ENCODE assay signal across 25 mouse cellular contexts in genomic region chr15:102562491-102562890, GRCm38 (mm10). TPM values are rescaled to one million over a fixed set of nuclear protein-coding genes. Genes with fewer than 3 reads are reported as not detected.
DNase-seq lines count a peak whose midpoint lies in the region; ATAC-seq and TF ChIP-seq lines count a peak whose summit lies in the region.
"Had no signal": no experiment of that assay in that cellular context is flagged by ENCODE, and none has a peak within 500 bp of the region (broad histone marks: within the 10 kb centered on the region; RNA-seq: fewer than 3 reads in every experiment).

No protein-coding gene starts in this region.

- peaks cover 2% of the 10 kb centered on the region; the same call in 1 of the 2 replicates for H3K4me1 ChIP-seq in cerebellum, adult 2 months (ENCODE audit: control insufficient read depth, insufficient read depth, low read length)
- H3K4me1 ChIP-seq in hindbrain, embryonic 13.5 days (replicated peaks), result no peaks in the 10 kb centered on the region
- H3K4me1 ChIP-seq in hindbrain, postnatal 0 days (ENCODE audit: insufficient read depth, low read length), result no peaks in the 10 kb centered on the region
- peaks cover 21% of the 10 kb centered on the region for H3K4me1 ChIP-seq in liver, adult 2 months (ENCODE audit: control insufficient read depth, insufficient read depth, low read length)
- H3K4me1 ChIP-seq in liver, postnatal 0 days (ENCODE audit: insufficient read depth), result no peaks in the 10 kb centered on the region
- H3K4me1 ChIP-seq in neural tube, embryonic 14.5 days (ENCODE audit: control insufficient read depth, insufficient read depth, low read length), result no peaks in the 10 kb centered on the region
- H3K4me1 ChIP-seq: embryonic facial prominence, embryonic 12.5 days had no signal

- H3K27me3 ChIP-seq in cerebellum, adult 2 months (ENCODE audit: control insufficient read depth, insufficient read depth, low read length), result no peaks in the 10 kb centered on the region
- no peaks in the 10 kb centered on the region for H3K27me3 ChIP-seq in hindbrain, embryonic 13.5 days
- H3K27me3 ChIP-seq in hindbrain, postnatal 0 days (ENCODE audit: insufficient read depth, low read length), result no peaks in the 10 kb centered on the region
- H3K27me3 ChIP-seq in liver, adult 2 months (ENCODE audit: control insufficient read depth, insufficient read depth, low read length), result no peaks in the 10 kb centered on the region
- no peaks in the 10 kb centered on the region for H3K27me3 ChIP-seq in liver, postnatal 0 days (ENCODE audit: insufficient read depth, low read length)
- no peaks in the 10 kb centered on the region for H3K27me3 ChIP-seq in neural tube, embryonic 14.5 days (ENCODE audit: control insufficient read depth, insufficient read depth, low read length)
- H3K27me3 ChIP-seq: embryonic facial prominence, embryonic 12.5 days; heart, embryonic 15.5 days had no signal

- H3K79me2 ChIP-seq in liver, adult 2 months (ENCODE audit: control insufficient read depth, insufficient read depth, low read length), result peaks cover 3% of the 10 kb centered on the region; the same call in 1 of the 2 replicates

- H3K4me3 ChIP-seq in cerebellum, adult 2 months (replicated peaks; ENCODE audit: insufficient read depth, low read depth, low read length), result no peak overlapping the region
- no peak overlapping the region for H3K4me3 ChIP-seq in hindbrain, embryonic 13.5 days
- H3K4me3 ChIP-seq in hindbrain, postnatal 0 days (ENCODE audit: low read length), result no peak overlapping the region
- H3K4me3 ChIP-seq in liver, adult 2 months (ENCODE audit: insufficient read depth, low read depth, low read length), result no peak overlapping the region; the same call in 1 of the 2 replicates
- no peak overlapping the region for H3K4me3 ChIP-seq in liver, postnatal 0 days (ENCODE audit: low read depth, low read length)
- no peak overlapping the region for H3K4me3 ChIP-seq in neural tube, embryonic 14.5 days (ENCODE audit: low read depth, low read length)
- H3K4me3 ChIP-seq: embryonic facial prominence, embryonic 12.5 days; heart, adult 2 months; heart, embryonic 15.5 days had no signal

- peaks cover 15% of the 10 kb centered on the region for H3K36me3 ChIP-seq in hindbrain, embryonic 13.5 days
- H3K36me3 ChIP-seq in hindbrain, postnatal 0 days (ENCODE audit: insufficient read depth, low read length), result no peaks in the 10 kb centered on the region
- peaks cover 7% of the 10 kb centered on the region; the same call in 1 of the 2 replicates for H3K36me3 ChIP-seq in liver, adult 2 months (ENCODE audit: control insufficient read depth, insufficient read depth, low read length)
- peaks cover 4% of the 10 kb centered on the region for H3K36me3 ChIP-seq in liver, postnatal 0 days (replicated peaks; ENCODE audit: insufficient read depth, low read length)
- H3K36me3 ChIP-seq in neural tube, embryonic 14.5 days (ENCODE audit: control insufficient read depth, insufficient read depth, low read length), result no peaks in the 10 kb centered on the region

- peak overlapping the region; percentile 21; the same call in 1 of the 2 replicates for H3K27ac ChIP-seq in cerebellum, adult 2 months (ENCODE audit: insufficient read depth, low read length)
- H3K27ac ChIP-seq in hindbrain, embryonic 13.5 days, result 0 out of 2 replicates have a peak overlapping the region, but pooled peaks have one; percentile 8
- H3K27ac ChIP-seq in hindbrain, postnatal 0 days, result no peak overlapping the region; the same call in 1 of the 2 replicates
- H3K27ac ChIP-seq in liver, adult 2 months (replicated peaks; ENCODE audit: insufficient read depth, low read depth, low read length), result peak overlapping the region; percentile 35; the same call in 1 of the 2 replicates
- no peak overlapping the region for H3K27ac ChIP-seq in liver, postnatal 0 days (ENCODE audit: low read depth)
- peak overlapping the region; percentile 28; the same call in 1 of the 2 replicates for H3K27ac ChIP-seq in neural tube, embryonic 14.5 days (ENCODE audit: low read depth, low read length)
- H3K27ac ChIP-seq: embryonic facial prominence, embryonic 12.5 days; heart, adult 2 months; heart, embryonic 15.5 days had no signal

- ATAC-seq in hindbrain, embryonic 13.5 days (ENCODE audit: low FRiP score), result no peak
- ATAC-seq in hindbrain, postnatal 0 days, result no peak
- ATAC-seq in liver, postnatal 0 days, result no peak
- no peak for ATAC-seq in neural tube, embryonic 14.5 days (ENCODE audit: low read depth)
- ATAC-seq: CD4-positive, CD25-positive, alpha-beta regulatory T cell, adult 4 months; forebrain, postnatal 0 days had no signal

- TF ChIP-seq CTCF in cerebellum, adult 2 months (IDR thresholded peaks at IDR 0.05; ENCODE audit: borderline replicate concordance, insufficient read depth, low read depth, low read length), result no peak
- no peak for TF ChIP-seq CTCF in hindbrain, postnatal 0 days (IDR thresholded peaks at IDR 0.05; ENCODE audit: low read depth)
- TF ChIP-seq CTCF in liver, adult 2 months (IDR thresholded peaks at IDR 0.05; ENCODE audit: low read depth, low read length), result no peak
- no peak for TF ChIP-seq CTCF in liver, postnatal 0 days (IDR thresholded peaks at IDR 0.05; ENCODE audit: low read depth)

- 79% methylated on average over 1 of the region's 1 CpGs for WGBS in cerebellum, adult 2 months
- 86% methylated on average over 1 of the region's 1 CpGs for WGBS in hindbrain, embryonic 13.5 days
- WGBS in hindbrain, postnatal 0 days, result 85% methylated on average over 1 of the region's 1 CpGs
- 20% methylated on average over 1 of the region's 1 CpGs for WGBS in liver, adult 2 months
- WGBS in liver, postnatal 0 days (ENCODE audit: insufficient replicate concordance), result 84% methylated on average over 1 of the region's 1 CpGs
- 65% methylated on average over 1 of the region's 1 CpGs for WGBS in neural tube, embryonic 14.5 days

- no peak for TF ChIP-seq EP300 in liver, postnatal 0 days (IDR thresholded peaks at IDR 0.05; ENCODE audit: low read depth)

- H3K9ac ChIP-seq in hindbrain, embryonic 13.5 days, result no peak overlapping the region
- no peak overlapping the region for H3K9ac ChIP-seq in hindbrain, postnatal 0 days (replicated peaks; ENCODE audit: low read length)
- no peak overlapping the region for H3K9ac ChIP-seq in liver, adult 2 months (ENCODE audit: low read depth, low read length)
- H3K9ac ChIP-seq in liver, postnatal 0 days (replicated peaks), result no peak overlapping the region
- no peak overlapping the region for H3K9ac ChIP-seq in neural tube, embryonic 14.5 days (replicated peaks; ENCODE audit: low read depth, low read length)
- H3K9ac ChIP-seq: embryonic facial prominence, embryonic 12.5 days; forebrain, postnatal 0 days; heart, embryonic 15.5 days had no signal

- no peaks in the 10 kb centered on the region for H3K9me3 ChIP-seq in hindbrain, embryonic 13.5 days
- H3K9me3 ChIP-seq in hindbrain, postnatal 0 days (ENCODE audit: low read length), result no peaks in the 10 kb centered on the region
- H3K9me3 ChIP-seq in liver, postnatal 0 days (ENCODE audit: low read length), result no peaks in the 10 kb centered on the region
- no peaks in the 10 kb centered on the region for H3K9me3 ChIP-seq in neural tube, embryonic 14.5 days (ENCODE audit: control insufficient read depth, low read length)
- H3K9me3 ChIP-seq: embryonic facial prominence, embryonic 12.5 days; G1E; heart, embryonic 15.5 days had no signal

- no peak for TF ChIP-seq POLR2A in cerebellum, adult 2 months (IDR thresholded peaks at IDR 0.05; ENCODE audit: borderline replicate concordance, insufficient read depth, low read length)
- no peak for TF ChIP-seq POLR2A in liver, adult 2 months (IDR thresholded peaks at IDR 0.05; ENCODE audit: extremely low read depth, insufficient read depth, low read length)

- no peak for DNase-seq in cerebellum, adult 2 months
- DNase-seq in cerebellum, postnatal 10 days, result no peak
- DNase-seq in hindbrain, postnatal 0 days (ENCODE audit: low spot score), result no peak
- peak; percentile 83 for DNase-seq in liver, adult 2 months (ENCODE audit: extremely low read depth, low read depth, low spot score)
- no peak for DNase-seq in liver, postnatal 0 days
- DNase-seq: adrenal gland, adult 8-10 months; adrenal gland, postnatal 36 days; B cell, adult 2 months; cerebellum, adult 8-10 months; cerebellum, postnatal 25 days; forebrain, postnatal 0 days; gastrocnemius, postnatal 14 days; heart, adult 2 months; heart, postnatal 14 days had no signal

- H3K4me2 ChIP-seq in hindbrain, embryonic 13.5 days, result no peak overlapping the region
- no peak overlapping the region for H3K4me2 ChIP-seq in hindbrain, postnatal 0 days (ENCODE audit: low read depth, low read length)
- H3K4me2 ChIP-seq in liver, postnatal 0 days (ENCODE audit: low read depth, low read length), result no peak overlapping the region
- no peak overlapping the region for H3K4me2 ChIP-seq in neural tube, embryonic 14.5 days (ENCODE audit: low read depth, low read length)
- H3K4me2 ChIP-seq: embryonic facial prominence, embryonic 12.5 days; heart, embryonic 11.5 days; heart, embryonic 15.5 days had no signal

RNA-seq across cellular contexts. Expression of gene Npff, which starts 37.7 kb away (rescaled TPM):
- polyA plus RNA-seq in cerebellum, adult 2 months (2012; rRNA removed), result 8.5 and 10.4 TPM in 2 replicates
- 6.1 and 7.1 TPM in 2 replicates for polyA plus RNA-seq in hindbrain, embryonic 13.5 days (2015; fragmentation: Nextera tagmentation; extraction: Ambion mirVana)
- total RNA-seq in hindbrain, postnatal 0 days (2014; rRNA removed), result 4.6 and 13.9 TPM in 2 replicates
- 3.1 and 5.4 TPM in 2 replicates for polyA plus RNA-seq in hindbrain, postnatal 0 days (2015; fragmentation: Nextera tagmentation; extraction: Ambion mirVana)
- 0.27 and 0.65 TPM in 2 replicates for total RNA-seq in liver, adult 2 months (2014; rRNA removed)
- polyA plus RNA-seq in liver, adult 2 months (2012; rRNA removed), result 1.4 and 3.5 TPM in 2 replicates
- polyA plus RNA-seq in liver, postnatal 0 days (2015; fragmentation: Nextera tagmentation; extraction: Ambion mirVana), result 0.42 and 0.60 TPM in 2 replicates
- polyA plus RNA-seq in neural tube, embryonic 14.5 days (2014; fragmentation: Nextera tagmentation; extraction: Ambion mirVana), result 16.0 and 23.9 TPM in 2 replicates

RNA-seq across cellular contexts. Expression of gene Tarbp2, which starts 44.5 kb away (rescaled TPM):
- 121 and 131 TPM in 2 replicates for polyA plus RNA-seq in cerebellum, adult 2 months (2012; rRNA removed)
- 94.5 and 94.6 TPM in 2 replicates for polyA plus RNA-seq in hindbrain, embryonic 13.5 days (2015; fragmentation: Nextera tagmentation; extraction: Ambion mirVana)
- 69.9 and 91.1 TPM in 2 replicates for total RNA-seq in hindbrain, postnatal 0 days (2014; rRNA removed)
- 97.2 and 99.5 TPM in 2 replicates for polyA plus RNA-seq in hindbrain, postnatal 0 days (2015; fragmentation: Nextera tagmentation; extraction: Ambion mirVana)
- total RNA-seq in liver, adult 2 months (2014; rRNA removed), result 15.2 and 16.0 TPM in 2 replicates
- 34.1 and 40.6 TPM in 2 replicates for polyA plus RNA-seq in liver, adult 2 months (2012; rRNA removed)
- polyA plus RNA-seq in liver, postnatal 0 days (2015; fragmentation: Nextera tagmentation; extraction: Ambion mirVana), result 26.8 and 27.8 TPM in 2 replicates
- 86.4 and 87.7 TPM in 2 replicates for polyA plus RNA-seq in neural tube, embryonic 14.5 days (2014; fragmentation: Nextera tagmentation; extraction: Ambion mirVana)

RNA-seq across cellular contexts. Expression of gene Map3k12, which starts 45.6 kb away (rescaled TPM):
- 130 and 149 TPM in 2 replicates for polyA plus RNA-seq in cerebellum, adult 2 months (2012; rRNA removed)
- polyA plus RNA-seq in hindbrain, embryonic 13.5 days (2015; fragmentation: Nextera tagmentation; extraction: Ambion mirVana), result 48.9 and 49.6 TPM in 2 replicates
- 68.2 and 86.1 TPM in 2 replicates for total RNA-seq in hindbrain, postnatal 0 days (2014; rRNA removed)
- 41.2 and 42.0 TPM in 2 replicates for polyA plus RNA-seq in hindbrain, postnatal 0 days (2015; fragmentation: Nextera tagmentation; extraction: Ambion mirVana)
- total RNA-seq in liver, adult 2 months (2014; rRNA removed), result 0.34 and 0.46 TPM in 2 replicates
- 0.22 and 0.43 TPM in 2 replicates for polyA plus RNA-seq in liver, adult 2 months (2012; rRNA removed)
- polyA plus RNA-seq in liver, postnatal 0 days (2015; fragmentation: Nextera tagmentation; extraction: Ambion mirVana), result 0.53 and 0.85 TPM in 2 replicates
- 44.8 and 48.8 TPM in 2 replicates for polyA plus RNA-seq in neural tube, embryonic 14.5 days (2014; fragmentation: Nextera tagmentation; extraction: Ambion mirVana)

RNA-seq across cellular contexts. Expression of gene Gm10337, which starts 59.0 kb away (rescaled TPM):
- not detected in 2 replicates for polyA plus RNA-seq in cerebellum, adult 2 months (2012; rRNA removed)
- polyA plus RNA-seq in hindbrain, embryonic 13.5 days (2015; fragmentation: Nextera tagmentation; extraction: Ambion mirVana), result 6.3 and 17.2 TPM in 2 replicates
- not detected in 2 replicates for total RNA-seq in hindbrain, postnatal 0 days (2014; rRNA removed)
- polyA plus RNA-seq in hindbrain, postnatal 0 days (2015; fragmentation: Nextera tagmentation; extraction: Ambion mirVana), result 2.7 and 7.3 TPM in 2 replicates
- not detected in 2 replicates for total RNA-seq in liver, adult 2 months (2014; rRNA removed)
- polyA plus RNA-seq in liver, adult 2 months (2012; rRNA removed), result not detected in 2 replicates
- polyA plus RNA-seq in liver, postnatal 0 days (2015; fragmentation: Nextera tagmentation; extraction: Ambion mirVana), result not detected in 2 replicates
- 8.5 TPM in 1 of 2 replicates, not detected in the other for polyA plus RNA-seq in neural tube, embryonic 14.5 days (2014; fragmentation: Nextera tagmentation; extraction: Ambion mirVana)
- total RNA-seq: adrenal gland, postnatal 36 days; forebrain, postnatal 0 days; G1E; gastrocnemius, adult 18-20 months; gastrocnemius, postnatal 14 days; heart, adult 2 months; heart, postnatal 14 days; hematopoietic stem cell, adult 5-6 weeks had no signal
- polyA plus RNA-seq: CD4-positive, CD25-positive, alpha-beta regulatory T cell, adult 4 months; cortical plate, adult 2 months; embryonic facial prominence, embryonic 12.5 days; G1E; gonadal fat pad, adult 2 months; heart, adult 2 months had no signal

Comparison
In these comparisons a context has a peak if more than half of its experiments do, and no peak if none do; other contexts are left out.
1. H3K27ac ChIP-seq: peak in cerebellum, adult 2 months (single experiment), hindbrain, embryonic 13.5 days (single experiment), liver, adult 2 months (single experiment) and neural tube, embryonic 14.5 days (single experiment); none in hindbrain, postnatal 0 days (single experiment) and liver, postnatal 0 days (single experiment).
2. RNA of gene Map3k12, which starts 45.6 kb away (polyA plus RNA-seq): 130 to 149 TPM in cerebellum, adult 2 months, 48.9 to 49.6 TPM in hindbrain, embryonic 13.5 days, 44.8 to 48.8 TPM in neural tube, embryonic 14.5 days and 41.2 to 42.0 TPM in hindbrain, postnatal 0 days; 0.53 to 0.85 TPM in liver, postnatal 0 days and 0.22 to 0.43 TPM in liver, adult 2 months; every median in the first group is over 10 times any median in the second.